Mouse (Mus musculus) ES-E14 (cell line): ENCODE results near the gene Spata21. TPM values are rescaled to one million over a fixed set of nuclear protein-coding genes. Genes with fewer than 3 reads are reported as not detected.

Experiments
- DNase-seq: peaks from one replicate; pipeline ENCODE4 v3.0.0-alpha.2; 2013; ENCODE audit warnings: low read depth, low spot score
- H3K27ac ChIP-seq: 2 replicates; pipeline ENCODE4 v1.5.1; 2012; ENCODE audit warnings: low read depth, mild to moderate bottlenecking, low read length, moderate library complexity, mixed read lengths; ENCODE audit not compliant: poor library complexity, insufficient read depth, severe bottlenecking
- H3K36me3 ChIP-seq: 2 replicates; pipeline ENCODE4 v1.6.1; 2012; ENCODE audit warnings: mild to moderate bottlenecking, low read length, moderate library complexity, mixed read lengths; ENCODE audit not compliant: control insufficient read depth, poor library complexity, insufficient read depth, severe bottlenecking
- H3K4me1 ChIP-seq, 2 experiments: fragments of 150-350 bp in 1 of 2; sonication (generic) in 1 of 2; 2 replicates each; pipeline ENCODE4 v1.6.1; 2012; ENCODE audit warnings: low read length in 2 of 2, mild to moderate bottlenecking in 1 of 2, mixed read lengths in 1 of 2; ENCODE audit not compliant: control insufficient read depth in 2 of 2, insufficient read depth in 2 of 2, poor library complexity in 1 of 2
- H3K4me3 ChIP-seq, 2 experiments: fragments of 150-350 bp in 1 of 2; sonication (generic) in 1 of 2; 2 replicates each; pipeline ENCODE4 v1.5.1; 2012; ENCODE audit warnings: low read length in 2 of 2, low read depth in 1 of 2, mild to moderate bottlenecking in 1 of 2, mixed read lengths in 1 of 2; ENCODE audit not compliant: insufficient read depth in 1 of 2, poor library complexity in 1 of 2, severe bottlenecking in 1 of 2
- H3K9ac ChIP-seq: 2 replicates; pipeline ENCODE4 v1.6.1; 2012; ENCODE audit warnings: low read depth, mild to moderate bottlenecking, low read length, mixed read lengths; ENCODE audit not compliant: poor library complexity, insufficient read depth, severe bottlenecking
- H3K9me3 ChIP-seq: fragments of 150-350 bp; sonication (generic); 2 replicates; pipeline ENCODE4 v1.6.1; 2012; ENCODE audit warnings: low read depth, mild to moderate bottlenecking, low read length; ENCODE audit not compliant: control insufficient read depth, insufficient read depth
- CHD2 ChIP-seq: IDR thresholded peaks from 2 replicates; pipeline ENCODE4 v1.6.1; 2014; ENCODE audit warnings: mild to moderate bottlenecking, low read depth, low read length, inconsistent platforms
- HCFC1 ChIP-seq: IDR thresholded peaks from 2 replicates; pipeline ENCODE4 v1.6.1; 2012; ENCODE audit warnings: low read length, inconsistent platforms, borderline replicate concordance; ENCODE audit not compliant: insufficient read depth
- MAFK ChIP-seq: IDR thresholded peaks from 2 replicates; pipeline ENCODE4 v1.6.1; 2014; ENCODE audit warnings: mild to moderate bottlenecking, low read depth, low read length, inconsistent platforms; ENCODE audit not compliant: insufficient read depth
- ZC3H11A ChIP-seq: IDR thresholded peaks from 2 replicates; pipeline ENCODE4 v1.6.1; 2012; ENCODE audit warnings: low read depth, mild to moderate bottlenecking, inconsistent platforms, low read length, borderline replicate concordance
- ZNF384 ChIP-seq: IDR thresholded peaks from 2 replicates; pipeline ENCODE4 v1.6.1; 2012; ENCODE audit warnings: low read depth, low read length, inconsistent platforms
- in situ Hi-C, 2 experiments: fragments of 600-800 bp; cut with MboI; formaldehyde crosslinking; loops; one replicate each; pipeline ENCODE4 v1.15.1; 2025; ENCODE audit warnings: low sequenced_read_pairs in 2 of 2, inconsistent platforms in 1 of 2; ENCODE audit not compliant: unreplicated experiment in 2 of 2
- total RNA-seq: library from RNA; depleted of rRNA; stranded (reverse); fragments of 300-350 nt; gene quantifications from 2 replicates; pipeline ENCODE4 v1.2.3, GENCODE M21; 2012

Gene Spata21
- total RNA-seq, 1 experiment, result 0.27 TPM

DNA sequence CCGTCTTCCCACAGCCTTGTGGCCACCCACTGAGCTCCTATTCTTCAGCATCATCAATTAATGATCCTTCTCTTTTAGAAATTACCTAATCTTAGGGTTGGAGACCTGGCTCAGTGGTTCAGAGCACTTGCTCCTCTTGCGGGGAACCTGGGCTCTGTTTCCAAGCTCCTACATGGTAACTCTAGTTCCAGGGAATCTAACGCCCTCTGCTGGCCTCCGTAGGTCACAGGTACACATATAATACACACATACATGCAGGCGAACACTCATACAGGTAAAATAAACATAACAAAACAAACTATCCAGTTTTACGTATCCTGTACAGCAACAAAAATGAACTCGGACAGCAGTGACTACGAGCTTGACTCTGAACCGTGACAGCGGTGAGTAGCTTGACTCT is 31.2 kb upstream of the Spata21 start:
- no peak for DNase-seq
- H3K4me3 ChIP-seq, result no peak overlapping the region
- H3K4me1 ChIP-seq, result peaks cover 0 to 17% of the 10 kb centered on the region in 2 experiments; a peak in 2 of 4 replicates
- TF ChIP-seq ZNF384 (no peak), ZC3H11A (no peak), MAFK (no peak), HCFC1 (no peak), CHD2 (no peak)
- no peaks in the 10 kb centered on the region for H3K9me3 ChIP-seq
- peaks cover 6% of the 10 kb centered on the region; the same call in 1 of the 2 replicates for H3K36me3 ChIP-seq
- no peak overlapping the region for H3K27ac ChIP-seq
- in situ Hi-C loops, result no loop called here
- peak overlapping the region; percentile 2; the same call in 1 of the 2 replicates for H3K9ac ChIP-seq

DNA sequence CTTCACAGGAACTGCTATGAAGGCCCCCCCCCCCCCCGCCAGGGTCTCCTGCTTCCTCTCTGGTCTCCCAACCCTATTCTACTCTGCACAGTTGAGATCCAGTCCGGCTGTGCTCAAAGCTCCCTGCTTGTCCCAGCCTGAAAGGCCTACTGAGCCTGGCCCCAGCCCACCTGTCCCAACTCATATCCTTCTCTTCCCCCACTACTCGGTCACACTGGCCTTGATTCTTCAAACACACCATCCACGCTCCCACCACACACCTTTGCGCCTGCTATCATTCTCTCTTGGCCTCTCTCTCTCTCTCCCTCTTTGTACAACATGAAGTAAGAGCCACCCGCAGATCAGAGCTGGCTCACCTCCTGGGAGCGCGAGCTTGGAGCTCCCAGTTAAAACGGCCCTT is 29.3 kb upstream of the Spata21 start:
- TF ChIP-seq ZC3H11A (no peak), ZNF384 (no peak), MAFK (no peak)
- DNase-seq, result no peak
- H3K36me3 ChIP-seq, result peaks cover 2% of the 10 kb centered on the region; the same call in 1 of the 2 replicates
- H3K9me3 ChIP-seq, result no peaks in the 10 kb centered on the region
- peaks cover 0 to 9% of the 10 kb centered on the region in 2 experiments; a peak in 2 of 4 replicates for H3K4me1 ChIP-seq
- in situ Hi-C loops, result no loop called here
- H3K27ac ChIP-seq, result no peak overlapping the region
- no peak overlapping the region for H3K4me3 ChIP-seq
- 0 out of 2 replicates have a peak overlapping the region, but pooled peaks have one; percentile 11 for H3K9ac ChIP-seq

DNA sequence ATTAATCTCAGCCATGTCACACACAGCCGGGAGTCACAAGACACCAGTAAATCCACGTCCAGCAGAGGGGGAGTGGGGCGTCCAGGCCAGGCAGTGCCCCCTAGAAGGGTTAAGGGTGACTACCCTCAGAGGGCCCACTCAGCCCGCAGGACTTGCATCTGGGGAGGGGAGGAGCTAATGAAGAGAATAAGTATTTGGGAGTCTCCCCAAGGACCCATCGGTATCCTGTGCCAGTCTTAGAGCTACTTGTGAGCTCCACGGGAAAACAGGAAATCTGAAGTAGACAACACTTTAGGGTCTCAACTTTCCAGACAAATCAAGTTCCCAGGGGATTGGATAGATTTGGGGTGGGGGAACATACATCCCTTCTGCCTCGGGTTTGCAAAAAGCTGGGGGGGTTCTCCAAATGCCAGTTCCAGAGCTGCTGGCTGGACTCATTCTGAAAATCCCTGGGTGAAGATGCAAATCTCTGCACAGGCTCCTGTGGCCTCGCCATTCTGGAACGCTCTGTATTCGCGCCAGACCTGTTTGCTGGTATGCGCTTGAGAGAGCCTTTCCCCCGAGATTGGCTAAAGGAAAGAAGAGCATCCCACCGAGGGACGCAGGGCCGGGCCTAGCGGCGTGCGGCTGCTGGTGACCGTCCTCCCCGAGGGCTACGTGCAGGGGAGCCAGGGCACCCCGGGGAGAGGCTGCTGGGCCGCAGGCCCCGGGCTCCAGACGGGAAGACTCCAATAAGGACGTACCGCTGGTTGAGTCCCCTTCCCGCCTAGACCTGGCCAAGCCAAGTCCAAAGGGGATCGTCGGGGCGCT is 28.3 kb upstream of the Spata21 start:
- Histone ChIP-seq H3K9ac (peak overlapping the region; percentile 86), H3K9me3 (no peaks in the 10 kb centered on the region), H3K4me1 (peaks cover 0 to 10% of the 10 kb centered on the region in 2 experiments; a peak in 2 of 4 replicates), H3K27ac (peak overlapping the region; percentile 29; the same call in 1 of the 2 replicates), H3K4me3 (peak overlapping the region; percentile 81 to 91), H3K36me3 (peaks cover 2% of the 10 kb centered on the region; the same call in 1 of the 2 replicates)
- in situ Hi-C loops, result no loop called here
- no peak for TF ChIP-seq HCFC1
- no peak for TF ChIP-seq ZNF384
- no peak for TF ChIP-seq ZC3H11A
- TF ChIP-seq MAFK, result no peak
- no peak for DNase-seq

DNA sequence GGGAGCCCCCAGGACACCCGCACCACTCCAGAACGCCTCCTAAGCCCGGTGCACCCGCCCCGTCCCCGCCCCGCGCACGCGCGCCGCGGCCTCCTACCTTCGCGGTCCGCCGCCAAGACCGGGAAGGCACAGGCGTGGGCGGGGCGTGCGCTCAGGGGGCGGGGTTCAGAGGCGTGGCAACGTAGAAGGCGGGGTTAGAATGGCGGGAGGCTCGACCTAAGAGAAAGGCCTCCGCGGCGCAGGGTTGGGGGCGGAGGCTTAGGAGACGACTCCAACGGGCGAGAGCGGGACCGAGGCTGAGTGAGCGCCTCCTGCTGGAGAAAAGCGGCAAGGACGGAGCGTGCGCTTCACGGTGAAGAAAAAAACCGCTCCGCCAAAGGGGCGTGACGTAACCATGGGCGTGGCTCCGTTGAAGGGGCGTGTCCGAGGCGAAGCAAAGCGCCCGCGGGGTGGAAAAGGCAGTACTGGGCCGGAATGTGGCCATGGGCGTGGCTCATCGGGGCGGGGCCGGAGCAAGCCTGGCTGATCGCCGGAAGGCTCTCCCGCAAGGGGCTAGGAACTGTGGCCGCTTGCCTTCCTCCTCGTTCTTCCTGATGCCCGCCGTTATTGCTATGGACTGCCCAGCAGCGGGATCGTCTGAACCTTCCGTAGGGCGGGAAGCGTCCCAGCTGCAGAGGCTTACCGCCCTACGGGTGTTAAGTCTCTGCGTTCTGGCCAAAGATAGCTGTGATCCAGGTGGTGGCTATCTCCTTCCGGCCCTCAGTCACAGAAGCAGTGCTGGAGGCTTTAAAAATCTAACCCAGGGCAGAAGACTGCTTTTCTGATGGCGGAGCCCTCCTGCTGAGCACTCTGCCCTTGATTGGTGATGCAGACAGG is 27.5 kb upstream of the Spata21 start, which contains the start of gene Crocc:
Gene Crocc, minus strand, starts transcription at position 125 of the 876 bp plus-strand sequence.
- TF ChIP-seq HCFC1 (no peak), ZNF384 (peak; percentile 96)

More for the DNA sequence above, 27.5 kb upstream of the Spata21 start, which contains the start of gene Crocc:
- DNase-seq, result peak; percentile 97
- Histone ChIP-seq H3K36me3 (peaks cover 2% of the 10 kb centered on the region; the same call in 1 of the 2 replicates), H3K4me3 (peak within 1 kb of the TSS; percentile 81 to 91), H3K9me3 (no peaks in the 10 kb centered on the region), H3K4me1 (peaks cover 0 to 10% of the 10 kb centered on the region in 2 experiments; a peak in 2 of 4 replicates), H3K27ac (peak within 1 kb of the TSS; percentile 95), H3K9ac (peak within 1 kb of the TSS; percentile 86)
- in situ Hi-C loops, result no loop called here
